Mouse (Mus musculus): ENCODE measurements around the gene Plekha6. TPM values are rescaled to one million over a fixed set of nuclear protein-coding genes. Genes with fewer than 3 reads are reported as not detected.
A peak's percentile ranks its signal among the peaks of the same experiment; 100 is the strongest.

The Plekha6 gene
- polyA plus RNA-seq, 1 experiment: 2.6 TPM

DNA sequence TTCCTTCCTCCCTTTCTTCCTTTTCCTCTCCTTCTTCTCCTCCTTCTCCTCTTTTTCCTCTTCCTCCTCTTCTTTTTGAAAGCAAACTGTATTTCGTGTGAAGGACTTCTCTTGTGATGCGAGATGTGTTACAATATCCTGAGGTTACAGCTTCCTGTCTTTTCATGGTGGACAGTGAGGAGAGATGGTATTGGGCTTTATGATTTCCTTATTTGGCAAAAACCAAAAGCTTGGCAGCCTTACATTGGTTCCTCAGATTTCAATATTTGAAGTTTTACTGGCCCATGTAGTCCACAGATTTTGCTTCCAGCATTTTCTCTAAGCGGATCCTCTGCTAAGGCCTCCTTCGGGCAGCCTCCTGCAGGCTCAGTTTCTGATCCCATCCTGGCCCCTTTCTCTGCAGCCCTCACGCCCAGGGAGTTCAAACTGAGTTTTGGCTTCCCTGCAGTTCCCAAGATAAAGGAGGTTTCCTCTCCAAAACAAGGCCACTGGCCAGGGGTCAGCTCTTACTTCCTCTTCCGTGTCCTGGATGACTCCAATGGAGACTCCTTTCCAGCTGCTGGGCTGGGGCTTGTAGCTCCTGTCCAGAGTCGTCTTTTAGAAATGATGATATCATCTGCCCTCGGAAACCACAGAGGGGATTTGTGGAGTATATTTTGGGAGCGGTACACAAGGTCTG, 64.9 kb downstream of the Plekha6 start:
- peak overlapping the region; percentile 73 for H3K27ac ChIP-seq (ENCODE audit: insufficient read depth, low read length)
- TF ChIP-seq CTCF (IDR thresholded peaks at IDR 0.05; ENCODE audit: borderline replicate concordance, insufficient read depth, low read length) (no peak), POLR2A (IDR thresholded peaks at IDR 0.05; ENCODE audit: low read depth, low read length) (no peak)
- H3K4me1 ChIP-seq (ENCODE audit: control insufficient read depth, insufficient read depth, low read length): peaks cover 6% of the 10 kb centered on the region; the same call in 1 of the 2 replicates
- H3K4me3 ChIP-seq (ENCODE audit: insufficient read depth, low read length): no peak overlapping the region

DNA sequence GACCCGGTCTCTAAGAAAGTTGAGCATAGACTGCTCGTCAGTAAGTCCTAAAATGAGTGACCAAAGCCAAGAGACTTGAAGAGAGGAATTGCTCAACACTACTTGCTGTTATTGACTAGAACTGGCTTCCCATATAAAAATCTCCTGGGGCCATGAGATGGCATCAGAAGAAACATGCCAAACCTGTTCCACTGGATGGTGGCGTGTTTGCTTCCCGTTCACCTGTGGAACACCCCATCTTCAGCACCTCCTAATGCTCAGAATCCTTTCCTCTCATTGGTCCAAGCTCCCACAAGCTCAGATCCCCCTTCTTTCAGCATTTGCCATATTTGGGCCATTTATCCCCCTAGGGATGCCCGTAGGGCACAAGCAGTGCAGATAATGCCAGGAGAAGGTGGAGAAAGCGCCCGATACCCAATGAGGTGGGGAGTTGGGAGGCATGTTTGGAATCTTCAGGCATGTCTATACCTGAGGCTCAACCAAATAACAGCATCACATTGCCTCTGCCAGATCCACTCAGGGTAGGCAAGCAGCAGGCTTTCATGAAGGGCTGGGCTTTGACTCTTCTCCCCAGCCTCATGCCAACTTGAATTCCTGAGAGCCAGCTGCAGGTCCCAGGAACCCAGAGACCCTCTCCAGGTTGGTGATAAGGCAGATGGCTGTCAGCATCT, 67.6 kb downstream of the Plekha6 start:
- H3K27ac ChIP-seq (ENCODE audit: insufficient read depth, low read length): no peak overlapping the region
- peaks cover 4% of the 10 kb centered on the region; the same call in 1 of the 2 replicates for H3K4me1 ChIP-seq (ENCODE audit: control insufficient read depth, insufficient read depth, low read length)
- H3K4me3 ChIP-seq (ENCODE audit: insufficient read depth, low read length): no peak overlapping the region
- no peak for TF ChIP-seq CTCF (IDR thresholded peaks at IDR 0.05; ENCODE audit: borderline replicate concordance, insufficient read depth, low read length)
- no peak for TF ChIP-seq POLR2A (IDR thresholded peaks at IDR 0.05; ENCODE audit: low read depth, low read length)

DNA sequence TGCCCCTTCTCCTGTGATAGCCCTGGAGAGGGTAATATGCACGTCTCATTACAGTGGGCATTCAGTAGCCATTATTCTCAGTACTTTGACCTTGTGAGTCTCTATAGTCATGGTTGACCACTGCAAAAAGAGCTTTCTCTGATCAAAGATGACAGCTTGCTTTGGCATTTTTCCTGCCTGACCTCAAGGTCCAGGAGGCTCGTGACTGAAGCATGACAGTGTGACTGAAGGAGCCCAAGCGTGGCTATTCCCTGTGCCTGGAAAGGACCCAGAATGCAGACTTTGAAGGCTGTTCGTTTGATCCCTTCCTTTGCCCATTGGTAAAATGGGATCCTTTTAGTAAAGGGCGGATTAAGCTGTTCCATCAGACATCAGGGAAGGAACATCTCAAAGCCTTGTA, 71.9 kb downstream of the Plekha6 start:
- Histone ChIP-seq H3K4me3 (ENCODE audit: insufficient read depth, low read length) (no peak overlapping the region), H3K4me1 (ENCODE audit: control insufficient read depth, insufficient read depth, low read length) (no peaks in the 10 kb centered on the region), H3K27ac (ENCODE audit: insufficient read depth, low read length) (no peak overlapping the region)
- TF ChIP-seq CTCF (IDR thresholded peaks at IDR 0.05; ENCODE audit: borderline replicate concordance, insufficient read depth, low read length) (no peak), POLR2A (IDR thresholded peaks at IDR 0.05; ENCODE audit: low read depth, low read length) (no peak)

DNA sequence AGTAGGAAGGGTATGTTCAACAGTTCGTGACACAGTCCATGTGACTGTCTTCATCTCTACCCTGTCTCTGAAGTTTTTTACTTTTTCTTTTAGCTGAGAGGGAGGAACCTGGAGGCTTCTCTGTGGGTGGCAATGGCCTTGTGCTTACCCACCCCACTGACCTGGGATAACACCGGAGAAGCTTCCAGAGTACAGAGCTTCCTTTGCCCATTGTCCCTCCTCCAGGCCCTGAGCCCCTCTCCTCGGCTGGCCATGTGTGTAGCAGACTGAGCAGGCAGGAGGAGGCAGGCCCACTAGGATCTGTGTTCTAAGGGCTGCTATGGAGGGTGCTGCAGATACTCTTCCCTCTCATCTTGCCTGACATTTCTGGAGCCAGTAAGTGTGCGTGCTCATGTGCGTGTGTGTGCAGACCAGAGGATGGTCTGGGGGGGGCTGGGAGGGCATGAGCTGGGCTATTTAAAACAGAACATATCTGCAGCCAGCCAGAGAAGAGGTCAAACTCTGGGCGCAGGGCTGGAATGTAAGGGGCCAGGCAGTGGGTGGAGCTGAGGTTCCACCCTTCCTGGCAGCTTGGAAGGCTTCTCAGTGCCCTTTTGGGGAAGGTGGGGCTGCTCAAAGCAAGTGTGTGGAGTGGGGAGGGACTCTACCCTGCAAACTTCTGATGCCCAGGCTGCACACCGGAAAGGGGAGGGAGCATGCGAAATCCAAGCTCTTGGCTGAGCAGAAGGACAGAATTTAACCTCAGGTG, 72.9 kb downstream of the Plekha6 start:
- Histone ChIP-seq H3K27ac (ENCODE audit: insufficient read depth, low read length) (no peak overlapping the region), H3K4me3 (ENCODE audit: insufficient read depth, low read length) (no peak overlapping the region), H3K4me1 (ENCODE audit: control insufficient read depth, insufficient read depth, low read length) (no peaks in the 10 kb centered on the region)
- TF ChIP-seq CTCF (IDR thresholded peaks at IDR 0.05; ENCODE audit: borderline replicate concordance, insufficient read depth, low read length) (no peak), POLR2A (IDR thresholded peaks at IDR 0.05; ENCODE audit: low read depth, low read length) (no peak)

DNA sequence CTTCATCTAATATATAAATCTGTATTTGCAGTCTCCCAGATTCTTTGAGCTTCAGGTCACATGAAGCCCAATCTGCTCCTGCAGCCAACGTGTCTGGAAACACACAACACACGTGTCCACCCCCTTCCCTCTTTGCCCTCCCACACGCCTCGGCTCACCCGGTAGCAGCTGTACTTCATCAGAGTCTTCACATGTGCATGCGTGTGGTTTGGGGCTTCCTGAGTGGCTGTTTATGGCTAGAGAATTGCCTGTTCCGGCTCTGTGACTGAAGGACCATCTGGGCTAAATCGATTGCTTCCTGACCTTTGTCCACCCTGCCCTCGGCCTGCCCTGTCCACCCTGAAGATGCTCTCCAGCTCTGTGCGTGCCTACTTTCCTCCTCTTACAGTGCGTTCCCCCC, 73.7 kb downstream of the Plekha6 start:
- no peak overlapping the region for H3K27ac ChIP-seq (ENCODE audit: insufficient read depth, low read length)
- H3K4me3 ChIP-seq (ENCODE audit: insufficient read depth, low read length): no peak overlapping the region
- TF ChIP-seq POLR2A (IDR thresholded peaks at IDR 0.05; ENCODE audit: low read depth, low read length) (no peak), CTCF (IDR thresholded peaks at IDR 0.05; ENCODE audit: borderline replicate concordance, insufficient read depth, low read length) (no peak)
- H3K4me1 ChIP-seq (ENCODE audit: control insufficient read depth, insufficient read depth, low read length): no peaks in the 10 kb centered on the region

DNA sequence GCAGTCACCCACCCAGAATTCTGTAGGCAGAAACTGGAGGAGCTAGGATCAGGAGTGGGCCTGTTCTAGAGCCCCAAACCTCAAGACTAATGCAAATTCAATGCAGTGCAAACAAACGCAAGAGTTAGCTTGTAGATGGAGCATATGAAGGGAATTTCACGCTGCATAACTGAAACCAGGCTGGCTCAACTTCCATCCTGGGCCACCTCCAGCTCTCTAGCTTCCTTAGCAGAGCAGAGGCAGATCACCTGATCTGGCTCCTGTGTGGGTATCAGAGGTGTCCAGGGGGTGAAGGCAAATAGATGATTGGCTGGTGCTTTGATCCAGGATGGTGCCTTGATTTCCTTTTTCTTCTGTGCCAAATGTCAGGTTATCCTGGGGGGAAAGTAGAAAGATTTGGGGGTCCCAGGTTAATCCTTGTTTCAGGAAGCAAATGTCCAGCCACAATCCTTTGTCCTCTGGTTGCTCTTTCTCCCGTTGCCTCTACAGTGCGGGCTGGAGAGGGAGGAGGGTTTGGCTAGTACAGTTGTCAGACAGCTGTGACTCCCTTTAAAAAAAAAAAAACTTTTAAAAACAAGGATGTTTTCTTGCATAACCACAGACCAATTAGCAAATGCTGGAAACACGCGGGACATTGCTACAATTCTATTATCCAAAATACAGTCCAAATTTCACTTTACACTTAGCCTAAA, 75.3 kb downstream of the Plekha6 start:
- no peak overlapping the region for H3K4me3 ChIP-seq (ENCODE audit: insufficient read depth, low read length)
- no peak for TF ChIP-seq CTCF (IDR thresholded peaks at IDR 0.05; ENCODE audit: borderline replicate concordance, insufficient read depth, low read length)
- TF ChIP-seq POLR2A (IDR thresholded peaks at IDR 0.05; ENCODE audit: low read depth, low read length): no peak
- H3K4me1 ChIP-seq (ENCODE audit: control insufficient read depth, insufficient read depth, low read length): no peaks in the 10 kb centered on the region
- H3K27ac ChIP-seq (ENCODE audit: insufficient read depth, low read length): no peak overlapping the region

DNA sequence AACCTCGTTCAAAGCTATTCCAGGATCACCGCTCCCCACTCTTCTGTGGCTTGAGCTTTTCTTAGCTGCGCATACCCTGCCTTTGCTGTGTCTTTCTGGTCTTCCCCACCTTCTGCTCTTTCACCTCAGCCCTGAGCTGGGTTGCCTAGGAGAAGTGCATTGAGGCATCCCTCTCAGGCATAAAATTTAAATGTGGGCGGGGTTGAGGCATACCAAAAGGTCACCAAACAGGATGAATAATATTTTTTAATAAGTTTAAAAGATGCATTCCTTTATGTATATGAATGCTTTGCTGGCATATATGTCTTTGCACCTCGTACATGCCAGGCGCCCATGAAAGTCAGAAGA, 75.8 kb downstream of the Plekha6 start:
- no peak for TF ChIP-seq CTCF (IDR thresholded peaks at IDR 0.05; ENCODE audit: borderline replicate concordance, insufficient read depth, low read length)
- no peak for TF ChIP-seq POLR2A (IDR thresholded peaks at IDR 0.05; ENCODE audit: low read depth, low read length)
- Histone ChIP-seq H3K4me1 (ENCODE audit: control insufficient read depth, insufficient read depth, low read length) (no peaks in the 10 kb centered on the region), H3K27ac (ENCODE audit: insufficient read depth, low read length) (no peak overlapping the region), H3K4me3 (ENCODE audit: insufficient read depth, low read length) (no peak overlapping the region)

DNA sequence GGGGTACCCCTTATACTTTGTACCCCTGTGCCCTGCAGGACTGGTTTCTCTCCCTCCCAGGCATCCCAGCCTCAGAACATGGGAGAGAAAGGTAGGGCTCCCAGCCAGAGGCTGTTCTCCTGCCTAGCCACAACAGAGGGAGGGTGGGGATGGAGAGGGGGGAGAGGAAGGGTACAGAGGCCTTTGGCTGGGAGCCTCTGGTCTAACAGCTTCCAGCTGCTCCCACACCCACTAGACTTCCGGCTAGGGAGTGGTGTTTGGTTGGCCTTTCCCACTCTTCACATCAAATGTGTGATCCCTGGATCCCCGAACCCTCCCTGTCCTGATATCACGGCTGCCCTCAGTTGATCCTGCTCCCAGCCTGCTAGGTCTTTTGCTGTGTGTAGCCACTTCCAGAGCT, 76.9 kb downstream of the Plekha6 start:
- H3K27ac ChIP-seq (ENCODE audit: insufficient read depth, low read length): no peak overlapping the region
- no peaks in the 10 kb centered on the region for H3K4me1 ChIP-seq (ENCODE audit: control insufficient read depth, insufficient read depth, low read length)
- no peak overlapping the region for H3K4me3 ChIP-seq (ENCODE audit: insufficient read depth, low read length)
- TF ChIP-seq CTCF (IDR thresholded peaks at IDR 0.05; ENCODE audit: borderline replicate concordance, insufficient read depth, low read length) (no peak), POLR2A (IDR thresholded peaks at IDR 0.05; ENCODE audit: low read depth, low read length) (no peak)

DNA sequence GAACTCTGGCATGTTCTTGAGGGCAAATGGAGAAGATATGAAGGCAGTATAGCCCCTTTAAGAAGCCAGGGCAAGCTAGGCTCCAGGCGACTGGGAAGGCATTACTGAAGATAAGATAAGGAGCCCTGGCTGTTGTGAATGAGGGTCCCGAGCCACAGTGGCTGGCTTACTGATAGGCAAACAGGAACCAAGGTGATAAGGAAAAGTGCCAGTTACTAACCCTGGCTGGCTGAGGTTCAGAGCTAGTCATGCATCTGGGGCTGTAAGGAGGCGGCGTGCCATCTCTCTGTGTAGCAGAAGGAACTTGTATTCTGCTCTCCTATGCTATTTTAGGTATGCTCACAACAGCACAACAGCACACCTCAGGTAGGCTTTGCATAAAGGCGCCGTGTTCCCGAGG, 80.7 kb downstream of the Plekha6 start:
- TF ChIP-seq CTCF (IDR thresholded peaks at IDR 0.05; ENCODE audit: borderline replicate concordance, insufficient read depth, low read length) (no peak), POLR2A (IDR thresholded peaks at IDR 0.05; ENCODE audit: low read depth, low read length) (no peak)
- H3K4me3 ChIP-seq (ENCODE audit: insufficient read depth, low read length): no peak overlapping the region
- H3K4me1 ChIP-seq (ENCODE audit: control insufficient read depth, insufficient read depth, low read length): no peaks in the 10 kb centered on the region
- no peak overlapping the region for H3K27ac ChIP-seq (ENCODE audit: insufficient read depth, low read length)

Measured in embryonic fibroblast, embryonic 13.5 days (primary cell).